Mouse (Mus musculus) 3134 (cell line): ENCODE measurements around the gene Lyl1.
A peak's percentile ranks its signal among the peaks of the same experiment; 100 is the strongest.

ENCODE experiments used
- DNase-seq: peaks from one replicate; pipeline ENCODE4 v3.0.0-alpha.2; 2011; ENCODE audit warnings: low spot score; ENCODE audit not compliant: insufficient read length; ENCODE audit errors: extremely low read depth

Gene Lyl1

GRCm38 (mm10) chr8:84700941-84701911, at the start of gene Lyl1:
TSS of gene Lyl1 (plus strand) at chr8:84701457.
- DNase-seq = no peak

GRCm38 (mm10) chr8:84653092-84653631, 48.1 kb upstream of the Lyl1 start:
- DNase-seq = no peak

- DNase-seq = no peak
These were observed 46.7 kb upstream of the Lyl1 start for GRCm38 (mm10) chr8:84654597-84654996.

- DNase-seq = no peak
These were observed 45.7 kb upstream of the Lyl1 start for GRCm38 (mm10) chr8:84655336-84656190.

- no peak for DNase-seq
These were observed 45.1 kb upstream of the Lyl1 start for GRCm38 (mm10) chr8:84656191-84656525.

- DNase-seq = peak; percentile 85
These were observed 44.6 kb upstream of the Lyl1 start for GRCm38 (mm10) chr8:84656641-84657126.

GRCm38 (mm10) chr8:84657203-84657602, 44.1 kb upstream of the Lyl1 start:
- DNase-seq = no peak

GRCm38 (mm10) chr8:84657680-84658079, 43.6 kb upstream of the Lyl1 start:
- no peak for DNase-seq

- no peak for DNase-seq
These were observed 42.3 kb upstream of the Lyl1 start for GRCm38 (mm10) chr8:84658951-84659350.

GRCm38 (mm10) chr8:84659936-84660818, 41.1 kb upstream of the Lyl1 start:
- peak; percentile 64 for DNase-seq

- no peak for DNase-seq
These were observed 40.3 kb upstream of the Lyl1 start for GRCm38 (mm10) chr8:84660819-84661457.

- peak; percentile 91 for DNase-seq
These were observed 39.8 kb upstream of the Lyl1 start for GRCm38 (mm10) chr8:84661458-84661871.

GRCm38 (mm10) chr8:84661961-84662571, 39.2 kb upstream of the Lyl1 start:
- DNase-seq = no peak

- peak; percentile 87 for DNase-seq
These were observed 38.6 kb upstream of the Lyl1 start, which contains the start of gene Ier2 for GRCm38 (mm10) chr8:84662581-84663065. TSS of gene Ier2 (minus strand) at chr8:84662852.

- DNase-seq = peak; percentile 96
These were observed 37.6 kb upstream of the Lyl1 start for GRCm38 (mm10) chr8:84663483-84664327.

GRCm38 (mm10) chr8:84664566-84665384, 36.5 kb upstream of the Lyl1 start:
- peak; percentile 78 for DNase-seq

- DNase-seq = no peak
These were observed 35.8 kb upstream of the Lyl1 start for GRCm38 (mm10) chr8:84665385-84665893.
